Mouse (Mus musculus): ENCODE measurements at regions not wholly inside any gene's neighbourhood (a gene's known extent, or its start where the extent isn't known, plus 50 kb on each side); places are given as distances from the start of the nearest gene placed in this dataset.

GRCm38 (mm10) chr1:125234747-125235146, 200.8 kb downstream of the Actr3 start:
- DNase-seq (ENCODE audit: extremely low spot score, low spot score) = no peak
- no peaks in the 10 kb centered on the region for H3K36me3 ChIP-seq (replicated peaks)
- 86% methylated on average over 2 of the region's 2 CpGs for WGBS
- no peaks in the 10 kb centered on the region for H3K4me1 ChIP-seq
- no peak overlapping the region for H3K27ac ChIP-seq
- H3K4me3 ChIP-seq = no peak overlapping the region
- no peaks in the 10 kb centered on the region; the same call in 1 of the 2 replicates for H3K9me3 ChIP-seq
- H3K27me3 ChIP-seq (ENCODE audit: poor library complexity, severe bottlenecking) = no peaks in the 10 kb centered on the region

- Histone ChIP-seq H3K4me1 (no peaks in the 10 kb centered on the region), H3K27ac (no peak overlapping the region), H3K36me3 (replicated peaks) (no peaks in the 10 kb centered on the region), H3K27me3 (ENCODE audit: poor library complexity, severe bottlenecking) (no peaks in the 10 kb centered on the region), H3K4me3 (no peak overlapping the region), H3K9me3 (no peaks in the 10 kb centered on the region)
- 93% methylated on average over 10 of the region's 10 CpGs for WGBS
- no peak for DNase-seq (ENCODE audit: extremely low spot score, low spot score)
Observed at GRCm38 (mm10) chr1:125223370-125223769, 212.2 kb downstream of the Actr3 start.

- H3K27ac ChIP-seq = no peak overlapping the region
- no peaks in the 10 kb centered on the region for H3K36me3 ChIP-seq (replicated peaks)
- H3K27me3 ChIP-seq (ENCODE audit: poor library complexity, severe bottlenecking) = no peaks in the 10 kb centered on the region
- DNase-seq (ENCODE audit: extremely low spot score, low spot score) = no peak
- no peaks in the 10 kb centered on the region for H3K4me1 ChIP-seq
- WGBS = 90% methylated on average over 6 of the region's 6 CpGs
- H3K4me3 ChIP-seq = no peak overlapping the region
- no peaks in the 10 kb centered on the region for H3K9me3 ChIP-seq
Observed at GRCm38 (mm10) chr1:125216192-125216591, 219.3 kb downstream of the Actr3 start.

GRCm38 (mm10) chr1:125187091-125187490, 248.4 kb downstream of the Actr3 start:
- no peaks in the 10 kb centered on the region for H3K4me1 ChIP-seq

DNA sequence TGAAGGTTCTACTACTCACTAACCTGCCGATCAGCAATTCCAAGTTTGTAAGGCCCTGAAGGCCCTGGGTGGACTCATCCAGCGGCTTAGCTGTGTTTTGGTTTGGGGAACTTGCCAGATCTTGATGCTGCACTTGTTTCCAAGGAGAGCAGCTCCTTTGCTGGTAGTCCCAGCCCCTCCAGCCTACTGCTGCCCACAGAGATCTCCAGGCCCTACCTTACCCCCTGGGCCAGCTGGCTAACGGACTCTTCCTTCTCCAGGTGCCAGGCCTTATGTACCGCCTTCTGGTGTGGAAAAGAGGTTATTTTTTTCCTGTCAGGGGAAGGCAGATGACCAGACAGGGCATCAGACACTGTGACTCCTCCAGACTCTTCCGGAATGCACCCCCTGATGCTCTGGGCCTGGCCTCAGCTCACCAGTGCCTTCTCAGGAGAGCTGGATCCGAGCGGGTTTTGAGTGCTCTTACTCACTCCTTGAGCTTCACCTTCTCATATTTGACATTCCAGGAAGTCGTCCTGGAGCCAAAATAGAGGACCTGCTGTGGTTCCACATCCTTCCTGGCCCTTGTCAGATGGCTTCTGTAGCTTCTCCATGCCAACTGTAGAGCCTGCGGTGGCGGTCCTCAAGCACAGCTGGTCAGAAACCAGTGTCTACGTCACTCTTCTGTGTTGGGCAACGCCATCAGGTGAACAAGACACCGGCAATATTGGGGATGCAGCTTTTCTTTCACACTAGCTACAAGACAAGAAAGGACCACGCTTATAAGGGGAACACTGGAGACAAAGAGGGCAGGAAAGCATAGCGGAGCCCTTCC, 259.2 kb downstream of the Actr3 start:
- no peaks in the 10 kb centered on the region; the same call in 1 of the 2 replicates for H3K9me3 ChIP-seq
- H3K4me1 ChIP-seq = no peaks in the 10 kb centered on the region
- H3K27me3 ChIP-seq (ENCODE audit: poor library complexity, severe bottlenecking) = no peaks in the 10 kb centered on the region
- DNase-seq (ENCODE audit: extremely low spot score, low spot score) = no peak
- no peaks in the 10 kb centered on the region for H3K36me3 ChIP-seq (replicated peaks)
- H3K27ac ChIP-seq = no peak overlapping the region
- no peak overlapping the region for H3K4me3 ChIP-seq
- 94% methylated on average over 15 of the region's 15 CpGs for WGBS

More at GRCm38 (mm10) chr1:125187091-125187490, 248.4 kb downstream of the Actr3 start:
- WGBS = 67% methylated on average over 1 of the region's 1 CpGs
- Histone ChIP-seq H3K27me3 (ENCODE audit: poor library complexity, severe bottlenecking) (no peaks in the 10 kb centered on the region), H3K9me3 (peaks cover 8% of the 10 kb centered on the region; the same call in 1 of the 2 replicates), H3K27ac (no peak overlapping the region), H3K4me3 (no peak overlapping the region), H3K36me3 (replicated peaks) (no peaks in the 10 kb centered on the region)
- DNase-seq (ENCODE audit: extremely low spot score, low spot score) = no peak

DNA sequence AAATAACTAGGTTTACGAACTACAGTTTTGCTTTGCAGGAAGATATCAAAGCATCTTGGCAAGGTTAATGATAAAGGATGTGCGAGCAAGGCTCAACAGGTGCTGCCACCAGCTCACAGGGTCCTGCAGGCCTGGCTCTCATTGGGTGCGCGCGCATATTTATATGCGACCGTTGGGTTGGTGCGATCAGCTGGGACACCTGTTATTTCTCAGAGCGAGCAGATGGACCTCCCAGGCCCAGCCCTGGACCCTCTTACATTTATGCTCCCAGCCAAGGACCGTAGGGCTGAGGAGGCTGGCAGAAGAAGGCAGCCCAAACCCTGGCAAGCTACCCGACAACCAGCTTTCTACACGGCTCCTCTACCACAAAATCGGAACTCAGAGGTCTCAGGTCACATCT, 260.8 kb downstream of the Actr3 start:
- no peaks in the 10 kb centered on the region; the same call in 1 of the 2 replicates for H3K9me3 ChIP-seq
- no peak for DNase-seq (ENCODE audit: extremely low spot score, low spot score)
- 94% methylated on average over 13 of the region's 13 CpGs for WGBS

GRCm38 (mm10) chr1:125172474-125172873, 263.1 kb downstream of the Actr3 start:
- Histone ChIP-seq H3K4me3 (no peak overlapping the region), H3K9me3 (no peaks in the 10 kb centered on the region; the same call in 1 of the 2 replicates), H3K36me3 (replicated peaks) (no peaks in the 10 kb centered on the region), H3K27me3 (ENCODE audit: poor library complexity, severe bottlenecking) (no peaks in the 10 kb centered on the region), H3K4me1 (no peaks in the 10 kb centered on the region), H3K27ac (no peak overlapping the region)
- no peak for DNase-seq (ENCODE audit: extremely low spot score, low spot score)
- 36% methylated on average over 1 of the region's 1 CpGs for WGBS

More for the DNA sequence above, 260.8 kb downstream of the Actr3 start:
- Histone ChIP-seq H3K36me3 (replicated peaks) (no peaks in the 10 kb centered on the region), H3K27ac (no peak overlapping the region), H3K4me1 (no peaks in the 10 kb centered on the region), H3K4me3 (no peak overlapping the region), H3K27me3 (ENCODE audit: poor library complexity, severe bottlenecking) (no peaks in the 10 kb centered on the region)

DNA sequence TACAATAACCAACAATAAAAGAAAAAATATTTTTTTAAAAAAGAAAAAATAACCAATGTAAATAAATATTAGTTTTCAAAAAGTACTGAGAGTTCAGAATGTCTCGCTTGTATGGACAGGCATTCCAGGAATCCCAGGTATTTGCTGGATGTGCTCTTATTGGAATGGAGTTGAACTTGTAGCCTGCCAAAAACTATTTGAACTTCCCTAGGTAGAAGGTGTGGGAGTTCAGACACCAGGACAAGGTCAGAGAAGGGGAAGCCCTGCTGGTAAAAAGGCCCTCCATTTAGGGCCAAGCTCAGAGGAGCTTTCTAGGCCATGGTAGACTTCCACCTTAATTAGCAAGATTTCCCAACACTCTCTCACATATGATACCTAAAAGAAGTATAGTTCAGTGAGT, 270.3 kb downstream of the Actr3 start:
- Histone ChIP-seq H3K9me3 (no peaks in the 10 kb centered on the region), H3K36me3 (replicated peaks) (no peaks in the 10 kb centered on the region), H3K27ac (no peak overlapping the region), H3K4me1 (no peaks in the 10 kb centered on the region), H3K4me3 (no peak overlapping the region), H3K27me3 (ENCODE audit: poor library complexity, severe bottlenecking) (no peaks in the 10 kb centered on the region)
- no peak for DNase-seq (ENCODE audit: extremely low spot score, low spot score)
- 92% methylated on average over 1 of the region's 1 CpGs for WGBS

DNA sequence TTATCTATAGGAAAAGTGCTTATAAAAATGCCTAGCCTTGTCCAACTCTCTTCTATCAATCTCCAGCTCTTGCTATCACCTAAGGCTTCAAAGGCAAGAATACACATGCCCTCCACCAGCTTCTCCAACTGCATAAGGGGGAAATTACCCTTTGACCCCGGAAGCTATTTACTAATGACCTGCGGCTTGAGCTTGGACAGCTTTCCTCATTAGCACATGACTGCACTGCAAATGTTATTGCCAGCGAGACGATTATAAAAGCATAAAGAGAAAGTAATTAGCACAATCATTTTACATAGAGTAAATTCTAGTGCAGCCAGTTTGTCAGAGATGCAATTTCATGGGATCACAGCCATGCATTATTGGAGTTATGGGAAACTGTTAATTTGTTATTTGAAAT, 277.0 kb downstream of the Actr3 start:
- Histone ChIP-seq H3K27me3 (ENCODE audit: poor library complexity, severe bottlenecking) (no peaks in the 10 kb centered on the region), H3K27ac (no peak overlapping the region), H3K4me3 (no peak overlapping the region), H3K4me1 (no peaks in the 10 kb centered on the region), H3K36me3 (replicated peaks) (no peaks in the 10 kb centered on the region), H3K9me3 (no peaks in the 10 kb centered on the region)
- DNase-seq (ENCODE audit: extremely low spot score, low spot score) = no peak
- WGBS = 87% methylated on average over 4 of the region's 4 CpGs

GRCm38 (mm10) chr1:125156093-125156492, 279.4 kb downstream of the Actr3 start:
- no peaks in the 10 kb centered on the region for H3K27me3 ChIP-seq (ENCODE audit: poor library complexity, severe bottlenecking)
- DNase-seq (ENCODE audit: extremely low spot score, low spot score) = no peak
- WGBS = 95% methylated on average over 2 of the region's 2 CpGs
- H3K4me3 ChIP-seq = no peak overlapping the region
- no peaks in the 10 kb centered on the region for H3K9me3 ChIP-seq
- H3K4me1 ChIP-seq = no peaks in the 10 kb centered on the region
- no peak overlapping the region for H3K27ac ChIP-seq
- no peaks in the 10 kb centered on the region for H3K36me3 ChIP-seq (replicated peaks)

GRCm38 (mm10) chr1:125149817-125150216, 285.7 kb downstream of the Actr3 start:
- DNase-seq (ENCODE audit: extremely low spot score, low spot score) = no peak
- Histone ChIP-seq H3K9me3 (no peaks in the 10 kb centered on the region; the same call in 1 of the 2 replicates), H3K27ac (no peak overlapping the region), H3K27me3 (ENCODE audit: poor library complexity, severe bottlenecking) (no peaks in the 10 kb centered on the region), H3K4me1 (no peaks in the 10 kb centered on the region), H3K36me3 (replicated peaks) (no peaks in the 10 kb centered on the region), H3K4me3 (no peak overlapping the region)

- H3K27me3 ChIP-seq (ENCODE audit: poor library complexity, severe bottlenecking) = no peaks in the 10 kb centered on the region
- WGBS = 82% methylated on average over 3 of the region's 3 CpGs
Observed at GRCm38 (mm10) chr1:125123861-125124260, 311.7 kb downstream of the Actr3 start.

DNA sequence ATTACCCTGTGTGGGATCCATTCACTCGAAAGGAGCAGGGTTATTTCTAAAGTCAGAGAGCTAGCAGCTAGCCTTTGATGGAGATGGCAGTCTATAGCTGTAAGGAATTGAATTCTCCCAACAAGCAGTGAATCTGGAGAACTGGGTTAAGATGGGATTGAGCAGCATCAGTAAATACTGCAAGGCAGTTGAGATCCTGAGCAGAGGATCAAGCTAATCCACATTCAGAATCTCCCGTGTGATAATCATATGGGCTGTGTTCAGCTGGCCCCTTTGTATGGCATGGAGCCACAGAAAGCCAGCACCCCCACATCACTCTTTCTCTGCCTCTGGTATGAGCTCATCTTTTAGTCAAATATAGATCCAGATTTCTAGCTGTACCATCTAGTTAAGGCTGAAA, 334.9 kb downstream of the Actr3 start:
- Histone ChIP-seq H3K27me3 (ENCODE audit: poor library complexity, severe bottlenecking) (no peaks in the 10 kb centered on the region), H3K4me3 (no peak overlapping the region), H3K9me3 (no peaks in the 10 kb centered on the region; the same call in 1 of the 2 replicates), H3K4me1 (no peaks in the 10 kb centered on the region), H3K36me3 (replicated peaks) (no peaks in the 10 kb centered on the region), H3K27ac (no peak overlapping the region)
- DNase-seq (ENCODE audit: extremely low spot score, low spot score) = no peak
- WGBS = 74% methylated on average over 2 of the region's 2 CpGs

More at GRCm38 (mm10) chr1:125123861-125124260, 311.7 kb downstream of the Actr3 start:
- no peak for DNase-seq (ENCODE audit: extremely low spot score, low spot score)
- Histone ChIP-seq H3K36me3 (replicated peaks) (no peaks in the 10 kb centered on the region), H3K4me1 (no peaks in the 10 kb centered on the region), H3K27ac (no peak overlapping the region), H3K9me3 (no peaks in the 10 kb centered on the region), H3K4me3 (no peak overlapping the region)

All from forebrain, embryonic 10.5 days (tissue).